Mouse (Mus musculus): ENCODE data around the gene Pdlim1.

Gene Pdlim1

GRCm38 (mm10) chr19:40271308-40271892, at the start of gene Pdlim1:
TSS of gene Pdlim1 (minus strand) at chr19:40271842.
- peak; percentile 53 for DNase-seq (ENCODE audit: low spot score)

DNA sequence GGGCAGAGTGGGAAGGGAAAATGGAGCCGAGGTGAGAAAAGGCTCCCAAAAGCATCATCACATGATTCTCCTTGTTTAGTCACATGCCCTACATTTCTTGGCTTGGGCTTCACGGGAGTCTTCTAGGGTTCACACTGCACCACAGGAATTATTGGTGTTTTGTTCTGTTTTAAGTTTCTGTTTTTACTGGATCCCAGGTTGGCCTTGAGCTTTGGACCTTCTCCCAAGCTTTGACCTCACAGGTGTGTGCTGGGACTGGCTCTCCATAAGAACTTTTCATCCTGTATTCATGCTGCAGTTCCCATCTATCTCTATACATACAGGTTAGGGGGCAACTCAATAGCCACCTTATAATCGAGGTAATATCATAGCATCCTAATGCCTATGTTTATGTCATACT, 47.6 kb upstream of the Pdlim1 start:
- DNase-seq (ENCODE audit: low spot score): no peak

GRCm38 (mm10) chr19:40318511-40318910, 46.9 kb upstream of the Pdlim1 start:
- DNase-seq (ENCODE audit: low spot score): no peak

DNA sequence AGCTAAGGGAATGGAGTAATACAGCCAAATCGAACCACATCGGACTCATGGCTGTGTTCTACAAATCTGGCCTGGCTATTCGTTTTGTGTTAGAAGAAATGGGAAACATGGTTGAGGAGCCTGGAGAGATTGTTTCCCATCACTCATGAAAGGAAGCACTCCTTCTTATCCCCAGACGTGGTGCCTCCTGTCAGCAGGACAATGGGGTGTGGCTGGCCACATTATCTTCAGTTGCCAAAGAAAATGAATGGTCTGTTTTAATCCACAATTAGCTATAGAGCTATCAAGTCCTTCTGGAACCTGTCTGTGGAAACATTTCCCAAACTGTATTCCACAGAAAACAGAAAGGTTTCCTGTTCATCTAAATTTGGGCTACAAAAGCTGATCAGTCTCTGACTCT, 45.4 kb upstream of the Pdlim1 start:
- no peak for DNase-seq (ENCODE audit: low spot score)

DNA sequence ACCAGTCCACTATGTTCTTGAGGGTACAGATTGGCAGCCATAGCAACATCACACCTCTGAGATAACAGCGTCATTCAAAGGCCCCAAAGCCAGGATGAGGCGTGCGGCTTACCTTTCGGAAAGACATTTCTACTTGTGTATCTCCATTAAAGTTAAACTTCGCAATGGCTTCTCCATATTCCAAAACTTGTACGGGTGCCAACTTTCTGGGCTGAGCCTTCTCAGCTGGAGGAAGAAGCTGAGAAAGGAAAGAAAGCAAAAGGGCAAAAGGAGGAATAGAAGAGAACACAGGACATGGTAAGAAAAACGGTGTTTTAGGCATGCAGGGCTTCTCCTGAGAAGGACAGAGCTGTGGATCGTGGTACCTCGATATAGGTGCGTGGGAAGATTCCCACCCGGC, 42.6 kb upstream of the Pdlim1 start:
- no peak for DNase-seq (ENCODE audit: low spot score)

DNA sequence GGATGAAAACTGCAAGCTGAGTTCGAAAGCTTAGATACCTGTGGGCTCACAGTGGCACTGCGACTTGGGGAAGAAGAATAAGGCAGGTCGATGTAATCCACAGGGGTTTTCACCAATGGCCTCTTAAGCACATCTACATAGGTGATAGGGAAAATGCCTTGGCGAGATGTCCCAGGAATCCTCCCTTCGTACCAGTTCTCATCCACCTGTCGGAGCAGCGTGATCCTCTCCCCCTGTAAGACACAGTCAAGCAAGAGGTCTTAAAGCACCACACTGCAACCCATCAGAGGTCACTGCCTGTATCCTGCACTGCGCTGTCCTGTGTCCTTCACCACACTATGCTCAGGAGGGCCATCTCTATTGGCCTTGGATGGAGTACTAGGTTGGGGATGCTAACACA, 40.0 kb upstream of the Pdlim1 start:
- no peak for DNase-seq (ENCODE audit: low spot score)

- no peak for DNase-seq (ENCODE audit: low spot score)
Measured at GRCm38 (mm10) chr19:40310410-40311130, 38.9 kb upstream of the Pdlim1 start.

- no peak for DNase-seq (ENCODE audit: low spot score)
Measured at GRCm38 (mm10) chr19:40309911-40310310, 38.3 kb upstream of the Pdlim1 start.

DNA sequence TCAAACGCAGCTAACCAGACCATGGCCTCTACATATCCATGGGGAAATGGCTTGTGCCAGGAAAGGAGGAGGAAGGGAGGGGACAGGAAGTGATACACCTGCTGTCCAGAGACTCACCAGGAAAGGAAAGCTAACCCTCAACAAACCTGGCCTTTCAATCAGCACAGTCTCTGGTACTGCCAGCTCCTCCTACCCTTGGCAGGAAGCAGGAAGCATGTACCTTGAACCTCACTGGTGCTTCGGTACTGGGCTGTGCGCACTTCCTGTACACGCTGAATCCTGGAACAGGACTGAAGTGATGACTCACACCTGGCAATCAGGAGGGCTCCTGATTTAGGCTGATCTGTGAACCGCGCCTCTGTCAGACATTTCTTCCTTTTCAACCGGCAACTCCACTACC, 35.9 kb upstream of the Pdlim1 start:
- DNase-seq (ENCODE audit: low spot score): no peak

GRCm38 (mm10) chr19:40306631-40307030, 35.0 kb upstream of the Pdlim1 start:
- DNase-seq (ENCODE audit: low spot score): no peak

DNA sequence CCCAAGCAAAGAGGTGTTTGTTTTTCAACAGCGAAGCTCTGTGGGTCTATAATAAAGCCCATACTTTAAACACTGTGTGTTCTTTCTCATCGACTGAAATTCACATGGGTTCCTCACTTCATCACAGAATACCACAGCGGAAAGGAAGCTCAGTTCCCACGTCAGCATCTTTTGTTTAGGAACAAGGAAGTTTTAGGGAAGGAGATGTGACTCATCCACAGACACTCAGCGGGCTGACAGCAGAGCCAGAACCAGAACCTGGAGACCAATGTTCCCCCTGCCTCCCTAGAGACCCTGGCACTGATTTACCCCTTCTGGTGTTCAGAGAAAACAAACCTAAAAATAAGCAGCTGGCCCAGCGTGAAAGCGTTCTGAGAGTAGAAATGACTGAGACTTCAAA, 33.8 kb upstream of the Pdlim1 start:
- DNase-seq (ENCODE audit: low spot score): no peak

DNA sequence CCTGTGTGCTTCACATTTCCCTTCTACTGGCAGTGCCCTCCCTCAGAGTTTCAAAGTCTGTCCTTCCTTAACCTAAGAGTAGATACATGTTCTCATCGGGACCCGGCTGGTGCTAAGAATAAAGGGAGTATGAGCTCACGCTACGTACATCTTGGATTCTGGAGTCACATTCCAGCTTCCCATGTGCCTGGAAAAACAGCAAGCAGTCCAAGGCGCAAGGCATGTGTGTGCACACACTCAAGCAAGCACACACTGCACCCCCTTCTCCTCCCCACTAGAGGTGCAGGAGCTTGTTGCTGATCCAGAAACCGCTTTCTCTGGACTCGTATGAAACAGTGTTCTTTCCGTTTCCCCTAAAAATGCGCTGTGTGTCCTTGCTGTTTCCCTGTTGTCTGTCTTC, 31.3 kb upstream of the Pdlim1 start:
- no peak for DNase-seq (ENCODE audit: low spot score)

DNA sequence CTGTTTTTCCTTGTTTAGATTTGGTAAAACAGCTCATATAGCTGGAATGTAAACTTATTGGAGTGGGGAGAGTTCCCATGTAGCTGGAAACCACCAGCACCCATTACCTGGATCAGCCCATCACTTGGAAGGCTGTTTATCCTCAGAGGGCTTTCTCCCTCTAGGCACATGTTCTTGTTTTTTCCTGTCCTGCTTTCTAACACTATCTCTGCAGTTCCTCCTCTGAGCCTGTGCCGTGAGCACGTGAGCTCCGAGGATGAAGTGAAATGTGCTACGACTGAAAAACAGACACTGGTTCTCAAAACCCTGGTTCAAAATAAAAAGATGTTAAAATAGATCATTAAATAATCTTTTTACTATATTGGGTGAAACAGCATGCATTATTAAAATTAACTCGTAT, 30.8 kb upstream of the Pdlim1 start:
- DNase-seq (ENCODE audit: low spot score): no peak

DNA sequence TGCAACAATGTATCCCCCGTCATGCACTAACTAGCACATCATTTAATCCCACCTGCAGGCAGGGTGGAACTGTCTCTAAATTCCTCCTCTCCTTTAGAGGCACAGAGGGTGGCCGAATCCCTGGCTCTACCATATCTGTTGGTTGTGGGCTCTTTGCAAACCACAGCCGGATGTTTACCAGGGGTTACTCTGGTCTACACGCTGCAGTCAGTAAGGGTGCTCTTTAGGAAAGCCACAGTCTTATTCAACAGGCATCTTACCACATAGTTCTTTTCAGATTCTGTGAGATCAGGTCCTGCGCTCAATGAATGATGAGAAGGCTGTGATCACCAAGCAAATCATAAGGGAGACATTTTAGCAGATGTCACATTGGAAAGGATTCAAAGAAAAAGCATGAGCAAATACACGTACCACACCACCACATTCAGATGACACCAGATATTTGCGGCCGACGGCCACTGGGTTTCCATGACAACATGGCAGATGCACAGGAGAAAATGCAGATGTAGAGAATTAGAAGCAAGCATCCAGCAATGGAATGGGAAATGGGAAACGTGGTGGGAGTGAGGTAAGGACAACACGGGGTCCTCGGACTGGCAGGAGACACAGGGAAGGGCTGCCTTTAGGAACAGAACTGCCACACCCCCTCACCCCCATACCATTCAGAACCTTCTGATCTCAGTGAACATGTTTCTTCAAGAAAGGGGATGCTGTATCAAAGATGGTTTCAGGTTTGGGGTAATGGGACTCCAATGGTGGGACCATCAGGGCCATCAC, 28.5 kb upstream of the Pdlim1 start:
- DNase-seq (ENCODE audit: low spot score): no peak

GRCm38 (mm10) chr19:40299182-40299581, 27.5 kb upstream of the Pdlim1 start:
- no peak for DNase-seq (ENCODE audit: low spot score)

- DNase-seq (ENCODE audit: low spot score): no peak
Measured at GRCm38 (mm10) chr19:40298574-40298973, 26.9 kb upstream of the Pdlim1 start.

- DNase-seq (ENCODE audit: low spot score): no peak
Measured at GRCm38 (mm10) chr19:40297798-40298144, 26.1 kb upstream of the Pdlim1 start.

GRCm38 (mm10) chr19:40297078-40297797, 25.6 kb upstream of the Pdlim1 start:
- no peak for DNase-seq (ENCODE audit: low spot score)

- no peak for DNase-seq (ENCODE audit: low spot score)
Measured at GRCm38 (mm10) chr19:40294231-40294630, 22.6 kb upstream of the Pdlim1 start.

DNA sequence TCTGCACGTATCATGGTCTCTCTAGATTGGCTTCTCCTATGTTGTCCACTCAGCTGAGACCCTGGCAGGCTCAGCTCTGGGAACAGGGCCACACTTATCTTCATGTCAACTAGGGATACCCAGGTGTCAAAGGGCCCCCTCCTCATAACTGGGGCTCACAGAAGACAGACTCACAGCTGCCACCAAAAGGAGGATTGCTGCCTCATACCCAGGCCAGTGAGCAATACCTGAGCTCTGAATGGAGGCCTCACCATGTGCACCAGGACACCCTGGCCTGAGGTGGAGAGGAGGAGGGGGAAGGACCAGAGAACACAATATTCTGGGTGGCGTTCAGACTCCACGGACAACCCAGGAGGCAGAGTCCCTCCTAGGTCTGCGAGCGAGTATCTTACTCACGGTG, 22.1 kb upstream of the Pdlim1 start:
- DNase-seq (ENCODE audit: low spot score): no peak

DNA sequence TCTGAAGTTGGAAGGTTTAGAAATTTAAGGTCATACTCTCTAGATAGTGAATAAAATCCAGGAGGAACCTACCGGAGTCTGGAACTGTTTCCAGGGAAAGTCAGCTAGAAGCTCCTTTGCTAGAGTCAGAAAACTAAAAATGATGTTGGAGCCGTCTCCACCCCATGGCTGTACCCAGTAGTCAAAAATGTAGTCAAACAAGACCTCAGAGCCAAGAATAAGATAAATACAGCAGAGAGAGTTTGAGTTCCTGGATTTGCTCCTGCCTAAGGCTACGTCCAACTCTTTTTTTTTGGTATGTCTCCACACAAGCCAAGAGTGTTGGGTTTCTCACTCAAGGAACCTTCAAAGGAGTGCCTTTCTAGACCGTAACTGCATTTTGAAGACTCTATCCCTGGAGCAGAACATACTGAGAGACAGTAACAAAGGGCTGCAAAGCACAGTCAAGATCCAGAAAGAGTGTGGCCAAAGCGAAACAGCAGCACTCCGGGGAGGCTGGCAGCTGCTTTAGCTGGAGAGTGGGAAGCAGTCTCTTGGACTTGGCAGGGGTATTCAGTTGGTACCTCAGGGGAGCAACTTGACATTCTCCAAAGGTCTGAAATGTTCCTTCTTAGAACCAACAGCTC, 18.6 kb upstream of the Pdlim1 start:
- no peak for DNase-seq (ENCODE audit: low spot score)

GRCm38 (mm10) chr19:40288415-40288814, 16.8 kb upstream of the Pdlim1 start:
- no peak for DNase-seq (ENCODE audit: low spot score)

Data from ovary, postnatal 10 days (tissue).